Mouse (Mus musculus) hindbrain, embryonic 15.5 days (tissue): ENCODE measurements around the gene Fam206a. TPM values are rescaled to one million over a fixed set of nuclear protein-coding genes. Genes with fewer than 3 reads are reported as not detected.
A peak's percentile ranks its signal among the peaks of the same experiment; 100 is the strongest.

Source experiments
- ATAC-seq: fragments of 200-750 bp; cut with Nextera tagmentation; 2 replicates; pipeline ENCODE4 v1.8.0; 2017; ENCODE audit warnings: low read depth, moderate number of reproducible peaks, moderate TSS enrichment; ENCODE audit not compliant: low FRiP score
- H3K27ac ChIP-seq: fragments of 300-500 bp; sonication (generic); replicated peaks from 2 replicates; pipeline ENCODE4 v1.5.1; 2015; ENCODE audit warnings: mild to moderate bottlenecking, inconsistent platforms
- H3K27me3 ChIP-seq: fragments of 300-500 bp; sonication (generic); 2 replicates; pipeline ENCODE4 v1.6.1; 2015; ENCODE audit warnings: control low read depth, inconsistent platforms
- H3K36me3 ChIP-seq: fragments of 300-500 bp; sonication (generic); 2 replicates; pipeline ENCODE4 v1.6.1; 2015; ENCODE audit warnings: control low read depth, inconsistent platforms
- H3K4me1 ChIP-seq: fragments of 300-500 bp; sonication (generic); replicated peaks from 2 replicates; pipeline ENCODE4 v1.6.1; 2015; ENCODE audit warnings: control low read depth, inconsistent platforms
- H3K4me2 ChIP-seq: fragments of 300-500 bp; sonication (generic); 2 replicates; pipeline ENCODE4 v1.6.1; 2015; ENCODE audit warnings: moderate library complexity, mild to moderate bottlenecking, inconsistent platforms
- H3K4me3 ChIP-seq: fragments of 300-500 bp; sonication (generic); 2 replicates; pipeline ENCODE4 v1.5.1; 2015; ENCODE audit warnings: mild to moderate bottlenecking, inconsistent platforms
- H3K9ac ChIP-seq: fragments of 300-500 bp; sonication (generic); 2 replicates; pipeline ENCODE4 v1.6.1; 2015; ENCODE audit warnings: inconsistent platforms
- H3K9me3 ChIP-seq: fragments of 300-500 bp; sonication (generic); 2 replicates; pipeline ENCODE4 v1.6.1; 2016; ENCODE audit warnings: control low read depth, inconsistent platforms
- WGBS: fragments of 180-500 bp; shearing (Covaris S2); methylation state at CpG from one replicate; pipeline ENCODE4 v1.1.7; 2015; 5-methylcytosine and 5-hydroxymethylcytosine counted together
- polyA plus RNA-seq: library from polyadenylated mRNA; unstranded; fragments of >200 nt; fragmentation: Nextera tagmentation; extraction: Ambion mirVana; gene quantifications from 2 replicates; pipeline ENCODE4 v1.2.1, GENCODE M21; 2015

The Fam206a gene
- polyA plus RNA-seq, 1 experiment from 2014 or later, result 15.6 TPM

DNA sequence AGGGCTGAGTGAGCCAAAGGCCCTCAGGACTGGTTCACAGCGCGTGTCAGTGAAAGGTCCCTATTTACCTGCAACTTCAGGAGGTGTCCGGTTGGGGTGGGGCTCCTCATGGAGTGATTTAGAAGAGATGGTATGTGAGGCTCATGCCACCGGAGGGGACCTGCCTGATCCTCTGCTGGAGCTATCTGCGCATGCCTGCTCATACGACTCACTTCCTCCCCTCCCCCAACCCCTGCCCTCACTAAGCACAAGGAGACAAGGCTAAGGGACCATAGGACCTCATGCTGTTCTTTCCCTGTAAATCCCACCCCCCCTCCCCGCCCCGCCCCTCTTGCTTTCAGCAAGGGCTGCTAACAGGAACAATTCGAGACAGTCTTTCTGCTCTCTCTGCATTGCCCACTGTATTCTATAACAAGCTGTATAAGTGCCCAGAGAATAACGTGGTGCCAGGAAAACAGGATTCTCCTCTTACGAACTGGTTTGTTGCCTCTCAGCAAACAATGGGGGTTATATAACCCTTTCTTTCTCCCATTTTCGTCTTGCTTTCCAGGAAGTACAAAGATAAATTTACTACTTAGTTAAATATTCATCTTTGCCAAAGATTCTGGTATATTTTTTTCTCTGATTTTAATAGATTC, 43.9 kb downstream of the Fam206a start:
- H3K4me3 ChIP-seq, result no peak overlapping the region
- 0 out of 2 replicates have a peak, but pooled peaks have one; percentile 30 for ATAC-seq
- no peaks in the 10 kb centered on the region for H3K9me3 ChIP-seq
- peaks cover 28% of the 10 kb centered on the region for H3K36me3 ChIP-seq
- peaks cover 4% of the 10 kb centered on the region; the same call in 1 of the 2 replicates for H3K4me1 ChIP-seq
- H3K27ac ChIP-seq, result no peak overlapping the region
- no peak overlapping the region for H3K4me2 ChIP-seq
- WGBS, result 65% methylated on average over 12 of the region's 12 CpGs
- no peaks in the 10 kb centered on the region for H3K27me3 ChIP-seq
- no peak overlapping the region for H3K9ac ChIP-seq

DNA sequence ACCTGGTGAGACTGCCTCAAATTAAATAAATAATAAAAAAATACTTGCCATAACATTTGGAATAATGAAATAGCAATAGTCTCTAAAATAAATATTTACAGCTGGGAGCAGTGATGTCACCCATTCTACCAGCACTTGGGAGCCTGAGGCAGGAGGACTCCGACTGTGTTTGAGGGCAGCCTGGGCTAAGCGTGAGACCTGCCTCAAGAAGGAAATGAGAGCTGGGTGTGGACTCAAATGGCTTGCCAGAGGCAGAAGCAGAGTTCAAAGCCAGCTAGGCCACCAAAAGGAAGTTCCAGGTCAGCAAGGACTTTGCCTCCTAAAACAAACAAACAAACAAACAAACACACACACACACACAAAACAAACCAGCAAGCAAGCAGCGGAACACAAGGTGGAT, 45.3 kb downstream of the Fam206a start:
- no peak for ATAC-seq
- H3K4me1 ChIP-seq, result peaks cover 4% of the 10 kb centered on the region; the same call in 1 of the 2 replicates
- no peak overlapping the region for H3K4me3 ChIP-seq
- no peak overlapping the region for H3K4me2 ChIP-seq
- no peak overlapping the region for H3K9ac ChIP-seq
- H3K36me3 ChIP-seq, result peaks cover 22% of the 10 kb centered on the region
- no peak overlapping the region for H3K27ac ChIP-seq
- 100% methylated on average over 3 of the region's 3 CpGs for WGBS
- no peaks in the 10 kb centered on the region for H3K9me3 ChIP-seq
- no peaks in the 10 kb centered on the region for H3K27me3 ChIP-seq

- H3K4me2 ChIP-seq, result no peak overlapping the region
- no peak overlapping the region for H3K9ac ChIP-seq
- H3K4me3 ChIP-seq, result no peak overlapping the region
- 90% methylated on average over 6 of the region's 6 CpGs for WGBS
- H3K27ac ChIP-seq, result no peak overlapping the region
- no peaks in the 10 kb centered on the region for H3K9me3 ChIP-seq
- H3K27me3 ChIP-seq, result no peaks in the 10 kb centered on the region
- peaks cover 4% of the 10 kb centered on the region; the same call in 1 of the 2 replicates for H3K4me1 ChIP-seq
- H3K36me3 ChIP-seq, result peaks cover 21% of the 10 kb centered on the region
- no peak for ATAC-seq
These were observed 45.9 kb downstream of the Fam206a start for GRCm38 (mm10) chr4:56848044-56848443.

DNA sequence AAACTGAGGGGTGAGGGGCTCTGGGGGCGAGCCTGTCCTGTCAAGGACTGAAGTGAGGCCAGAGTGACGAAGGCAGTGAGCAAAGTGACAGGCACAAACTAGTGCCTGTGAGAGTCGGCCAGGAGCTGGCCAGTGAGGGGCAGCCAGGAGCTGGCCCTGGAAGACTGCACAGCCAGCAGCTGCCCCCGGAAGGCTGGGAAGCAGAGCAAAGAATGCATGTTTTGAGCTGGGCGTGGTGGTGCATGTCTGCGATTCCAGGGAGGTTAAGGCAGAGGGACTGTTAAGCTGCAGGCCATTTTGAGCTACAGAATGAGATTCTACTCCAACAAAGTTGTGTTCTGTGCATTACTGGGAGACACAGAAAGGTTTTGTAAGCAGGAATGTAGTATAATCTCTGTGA, 48.6 kb downstream of the Fam206a start:
- Histone ChIP-seq H3K4me2 (no peak overlapping the region), H3K4me3 (no peak overlapping the region), H3K4me1 (peaks cover 8% of the 10 kb centered on the region; the same call in 1 of the 2 replicates), H3K36me3 (peaks cover 2% of the 10 kb centered on the region; the same call in 1 of the 2 replicates), H3K27ac (no peak overlapping the region), H3K27me3 (no peaks in the 10 kb centered on the region), H3K9me3 (no peaks in the 10 kb centered on the region), H3K9ac (no peak overlapping the region)
- ATAC-seq, result no peak
- 37% methylated on average over 6 of the region's 6 CpGs for WGBS

DNA sequence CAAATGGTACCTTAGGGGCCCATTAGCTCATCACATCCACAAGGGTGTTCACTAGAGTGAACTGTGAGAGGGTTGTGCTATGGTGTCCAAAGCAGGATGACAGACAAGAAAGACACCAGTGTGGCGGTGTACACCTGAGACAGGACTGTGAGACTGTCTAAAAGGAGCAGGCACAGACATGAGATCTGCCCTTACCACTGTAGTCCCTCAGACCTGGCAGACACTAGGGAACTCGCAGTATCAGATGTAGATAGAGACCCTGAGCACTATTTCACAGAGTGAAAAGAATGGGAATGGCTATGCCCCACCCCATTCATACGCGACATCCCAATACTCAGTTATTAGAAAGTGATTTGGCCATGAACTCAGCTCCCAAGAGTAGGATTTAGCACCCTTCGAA, 53.8 kb downstream of the Fam206a start:
- peak; percentile 54; the same call in 1 of the 2 replicates for ATAC-seq

DNA sequence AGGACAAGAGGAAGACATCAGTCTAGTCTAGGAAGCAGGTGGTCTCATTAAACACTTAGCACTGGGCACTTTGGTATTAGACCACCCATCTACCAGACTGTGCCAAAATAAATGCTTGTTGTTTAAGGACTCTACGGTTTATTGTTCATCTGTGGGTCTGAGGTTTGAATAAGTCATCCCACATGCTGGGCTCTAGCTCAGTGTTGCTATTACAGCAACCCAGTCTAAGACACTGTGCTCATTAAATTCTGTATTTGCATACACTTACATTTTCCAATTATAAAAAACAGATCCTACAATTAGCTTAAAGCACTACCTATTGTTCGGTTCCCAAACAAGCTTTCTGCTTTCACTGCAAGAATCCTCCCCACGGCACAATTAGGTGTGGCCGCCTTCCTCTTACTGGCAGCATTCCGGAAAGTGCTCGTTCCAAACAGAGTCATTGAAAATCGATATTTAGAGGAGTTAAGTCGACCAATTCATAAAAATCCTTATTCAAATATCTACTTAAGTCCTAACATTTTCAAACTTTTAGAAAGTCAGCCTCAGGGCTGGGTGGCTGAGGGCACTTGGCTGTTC, 54.3 kb downstream of the Fam206a start:
- Histone ChIP-seq H3K9me3 (no peaks in the 10 kb centered on the region), H3K36me3 (no peaks in the 10 kb centered on the region), H3K27ac (no peak overlapping the region), H3K27me3 (no peaks in the 10 kb centered on the region), H3K9ac (no peak overlapping the region), H3K4me2 (no peak overlapping the region), H3K4me3 (no peak overlapping the region), H3K4me1 (peaks cover 4% of the 10 kb centered on the region; the same call in 1 of the 2 replicates)
- WGBS, result 82% methylated on average over 8 of the region's 8 CpGs
- ATAC-seq, result peak; percentile 61; the same call in 1 of the 2 replicates

More for the DNA sequence above, 53.8 kb downstream of the Fam206a start:
- Histone ChIP-seq H3K27ac (no peak overlapping the region), H3K27me3 (no peaks in the 10 kb centered on the region), H3K9me3 (no peaks in the 10 kb centered on the region), H3K4me2 (no peak overlapping the region), H3K9ac (no peak overlapping the region), H3K36me3 (no peaks in the 10 kb centered on the region), H3K4me3 (no peak overlapping the region), H3K4me1 (peaks cover 4% of the 10 kb centered on the region; the same call in 1 of the 2 replicates)
- WGBS, result 93% methylated on average over 5 of the region's 5 CpGs

DNA sequence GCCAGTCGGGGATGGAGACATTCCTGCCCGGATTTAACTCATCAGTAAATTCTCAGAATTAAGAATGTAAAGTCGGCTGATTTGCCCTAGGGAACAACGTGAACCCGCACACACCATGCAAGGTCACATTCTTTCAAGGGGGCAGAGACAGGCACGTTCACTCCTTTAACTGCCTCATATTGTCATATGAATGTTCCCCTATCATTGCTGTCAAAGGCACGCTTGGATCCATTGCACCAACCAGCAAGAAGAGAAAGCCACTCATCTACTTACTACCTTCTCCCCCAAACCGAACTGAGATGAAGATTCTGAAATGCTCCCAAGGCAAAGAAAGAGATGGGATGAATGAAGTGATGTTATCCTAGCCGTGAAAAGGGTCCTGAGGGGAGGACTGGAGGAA, 56.6 kb downstream of the Fam206a start:
- 73% methylated on average over 9 of the region's 9 CpGs for WGBS
- ATAC-seq, result no peak
- Histone ChIP-seq H3K27me3 (no peaks in the 10 kb centered on the region), H3K4me1 (peaks cover 17% of the 10 kb centered on the region), H3K4me3 (no peak overlapping the region), H3K36me3 (no peaks in the 10 kb centered on the region), H3K9me3 (no peaks in the 10 kb centered on the region), H3K9ac (no peak overlapping the region), H3K27ac (no peak overlapping the region), H3K4me2 (no peak overlapping the region)

Other genes with a start within 250 kb of the Fam206a start
- gene Gm26657, start 62.3 kb upstream of the Fam206a start, polyA plus RNA-seq, result not detected in 2 replicates
- not detected in 2 replicates for gene Actl7b, start 60.9 kb upstream of the Fam206a start, polyA plus RNA-seq
- gene Actl7a, start 58.9 kb upstream of the Fam206a start, polyA plus RNA-seq, result not detected in 2 replicates
- gene Elp1, start within 50 bp of the Fam206a start, polyA plus RNA-seq, result 58.0 and 59.8 TPM in 2 replicates
- gene Ctnnal1, start 62.8 kb downstream of the Fam206a start, polyA plus RNA-seq, result 15.7 and 16.2 TPM in 2 replicates
- gene Tmem245, start 145.1 kb downstream of the Fam206a start, polyA plus RNA-seq, result 9.4 and 9.9 TPM in 2 replicates
- 21.1 and 25.7 TPM in 2 replicates for gene Frrs1l, start 188.0 kb downstream of the Fam206a start, polyA plus RNA-seq